Mouse (Mus musculus) c-Kit-negative CD71-positive TER-119-positive erythroid progenitor cells, embryonic 14.5 days (primary cell): ENCODE results near the gene Manbal.

ENCODE experiments used
- DNase-seq: peaks from one replicate; pipeline ENCODE4 v3.0.0-alpha.2; 2013; ENCODE audit warnings: low read depth, low spot score

Gene Manbal

DNA sequence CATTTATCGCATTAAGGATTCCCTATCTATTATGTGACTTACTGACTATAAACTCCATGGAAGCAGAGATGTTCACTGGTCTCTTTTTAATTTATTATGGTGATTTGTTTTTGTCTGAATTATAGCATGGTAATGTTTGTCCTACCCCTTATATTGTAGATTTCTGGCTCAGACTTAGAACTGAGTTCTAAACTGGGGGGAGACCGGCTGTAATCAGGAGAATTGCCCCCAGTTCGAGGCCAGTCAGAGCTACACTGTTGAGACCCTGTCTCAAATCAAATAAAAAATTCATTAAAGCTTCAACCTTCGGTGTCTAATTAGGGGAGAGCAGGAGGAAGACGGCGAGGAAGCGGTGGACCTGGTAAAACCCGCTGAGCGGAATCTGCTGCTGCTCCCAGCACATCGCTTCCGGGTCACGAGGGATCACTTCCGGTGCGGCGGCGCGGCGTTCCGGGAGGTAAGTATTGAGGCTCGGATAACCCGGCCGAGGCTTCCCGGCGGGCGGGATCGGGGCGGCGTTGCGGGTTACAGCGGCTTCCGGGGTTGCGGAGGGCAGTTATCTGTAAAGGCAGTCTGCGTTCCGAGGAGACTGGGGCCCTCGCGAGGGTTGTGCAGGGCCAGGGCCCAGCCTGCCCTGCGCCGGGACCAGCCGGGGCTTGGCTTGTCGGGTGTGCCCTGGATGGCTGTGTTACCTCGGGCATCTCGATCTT, at the start of gene Manbal:
Manbal (plus strand) TSS at position 411 of the 710 bp plus-strand sequence.
- DNase-seq: peak; percentile 91

- DNase-seq: no peak
Measured at GRCm38 (mm10) chr2:157320135-157320534, 47.3 kb upstream of the Manbal start.

DNA sequence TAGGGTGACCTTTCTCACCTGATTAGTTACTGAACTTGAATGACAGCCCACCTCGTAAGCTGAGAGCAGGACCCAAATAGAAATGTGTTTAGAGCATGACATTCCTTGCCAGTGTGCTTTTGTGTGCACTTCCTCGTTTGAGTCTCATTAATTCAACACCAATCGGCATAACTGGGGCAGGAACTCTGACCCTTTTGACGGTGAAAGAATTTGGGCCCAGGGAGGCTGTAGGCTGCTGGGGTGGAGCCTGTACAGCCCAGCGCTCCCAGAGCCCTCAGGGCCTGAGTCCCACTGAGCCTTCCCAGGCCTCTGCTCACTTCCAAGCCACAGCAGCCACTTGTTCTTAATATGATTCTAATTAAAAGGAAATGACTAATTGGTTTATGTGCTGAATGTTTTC, 46.5 kb upstream of the Manbal start:
- DNase-seq: no peak

DNA sequence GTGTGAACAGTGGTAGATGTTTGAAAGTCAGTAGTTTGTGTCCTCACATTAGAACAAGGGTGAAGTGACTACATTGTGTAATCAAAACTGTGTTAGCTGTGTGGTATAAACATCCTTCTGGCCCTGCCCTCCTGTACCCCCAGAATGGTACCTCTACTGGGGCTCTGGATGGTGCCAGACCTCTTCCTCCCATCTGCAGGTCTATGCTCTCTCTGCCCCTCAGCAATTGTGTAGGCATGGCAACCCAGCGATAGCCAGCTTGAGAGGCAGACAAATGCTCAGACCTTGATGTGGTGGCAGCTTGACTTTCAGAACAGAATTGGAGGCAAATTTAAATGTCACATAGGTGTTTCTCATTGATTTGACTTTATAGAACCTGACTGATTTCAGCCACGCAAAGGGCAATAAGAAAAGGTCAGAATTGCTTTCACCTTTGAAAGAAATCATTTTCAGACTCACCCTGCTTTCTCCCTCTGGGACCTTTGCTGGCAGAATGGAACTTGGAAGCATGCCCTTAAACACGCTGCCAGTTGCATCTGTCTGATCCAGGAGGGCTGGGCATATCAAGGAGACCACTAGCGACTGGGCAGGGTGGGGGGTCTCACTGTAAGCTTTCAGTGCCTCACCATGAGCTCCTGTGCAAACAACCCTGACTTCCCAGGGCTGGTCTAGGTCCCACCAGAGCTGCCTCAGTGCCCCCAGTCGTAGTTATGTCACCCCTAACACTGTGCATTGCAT, 45.2 kb upstream of the Manbal start:
- DNase-seq: no peak

GRCm38 (mm10) chr2:157325238-157325637, 42.2 kb upstream of the Manbal start:
- no peak for DNase-seq

DNA sequence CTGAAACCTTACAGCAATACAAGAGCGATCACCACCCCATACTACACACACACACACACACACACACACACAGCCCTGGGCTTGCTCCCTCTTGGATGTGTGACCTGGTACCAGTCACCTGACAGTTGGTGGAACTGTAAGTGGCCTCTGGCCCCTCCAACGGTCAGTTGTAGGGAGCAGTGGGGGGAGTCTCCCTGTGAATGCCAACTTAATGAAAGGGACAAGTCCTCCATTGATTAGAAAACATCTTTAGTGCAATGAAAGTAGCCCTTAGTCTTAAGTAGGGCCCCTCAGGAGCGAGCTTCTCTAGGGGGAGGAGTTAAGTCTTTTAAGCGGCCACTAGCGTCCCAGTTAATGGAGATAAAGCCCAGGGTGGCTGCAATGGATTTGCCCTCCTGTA, 39.3 kb upstream of the Manbal start:
- DNase-seq: no peak

GRCm38 (mm10) chr2:157328570-157328969, 38.8 kb upstream of the Manbal start:
- no peak for DNase-seq

- no peak for DNase-seq
Measured at GRCm38 (mm10) chr2:157332059-157332458, 35.3 kb upstream of the Manbal start.

- peak; percentile 48 for DNase-seq
Measured at GRCm38 (mm10) chr2:157338663-157339062, 28.7 kb upstream of the Manbal start.

- DNase-seq: no peak
Measured at GRCm38 (mm10) chr2:157339532-157339931, 27.9 kb upstream of the Manbal start.

DNA sequence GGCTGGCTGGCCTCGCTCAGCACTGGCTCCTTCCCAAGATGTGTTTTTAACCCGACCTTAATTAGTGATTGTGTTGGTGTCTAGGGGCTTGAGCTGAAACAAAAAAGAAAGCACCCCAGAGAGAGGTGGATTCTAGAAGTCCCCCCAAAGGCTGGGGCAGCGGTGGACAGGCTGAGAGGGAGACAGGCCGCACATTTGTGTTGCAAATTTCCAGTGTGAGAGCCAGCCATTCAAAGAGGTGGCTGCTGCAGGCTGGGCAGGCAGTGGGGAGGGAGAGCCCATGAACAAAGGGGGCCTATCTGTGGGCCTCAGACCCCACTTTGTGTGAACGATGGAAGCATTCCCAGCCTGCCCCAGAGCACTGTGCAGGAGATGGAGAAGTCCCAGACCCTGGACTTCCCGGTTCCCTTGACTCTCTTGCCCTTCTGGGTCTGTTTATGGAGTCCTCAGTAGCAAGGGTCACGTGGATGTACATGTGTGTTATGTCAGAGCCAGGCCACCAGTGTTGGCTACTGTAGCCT, 27.1 kb upstream of the Manbal start:
- no peak for DNase-seq

DNA sequence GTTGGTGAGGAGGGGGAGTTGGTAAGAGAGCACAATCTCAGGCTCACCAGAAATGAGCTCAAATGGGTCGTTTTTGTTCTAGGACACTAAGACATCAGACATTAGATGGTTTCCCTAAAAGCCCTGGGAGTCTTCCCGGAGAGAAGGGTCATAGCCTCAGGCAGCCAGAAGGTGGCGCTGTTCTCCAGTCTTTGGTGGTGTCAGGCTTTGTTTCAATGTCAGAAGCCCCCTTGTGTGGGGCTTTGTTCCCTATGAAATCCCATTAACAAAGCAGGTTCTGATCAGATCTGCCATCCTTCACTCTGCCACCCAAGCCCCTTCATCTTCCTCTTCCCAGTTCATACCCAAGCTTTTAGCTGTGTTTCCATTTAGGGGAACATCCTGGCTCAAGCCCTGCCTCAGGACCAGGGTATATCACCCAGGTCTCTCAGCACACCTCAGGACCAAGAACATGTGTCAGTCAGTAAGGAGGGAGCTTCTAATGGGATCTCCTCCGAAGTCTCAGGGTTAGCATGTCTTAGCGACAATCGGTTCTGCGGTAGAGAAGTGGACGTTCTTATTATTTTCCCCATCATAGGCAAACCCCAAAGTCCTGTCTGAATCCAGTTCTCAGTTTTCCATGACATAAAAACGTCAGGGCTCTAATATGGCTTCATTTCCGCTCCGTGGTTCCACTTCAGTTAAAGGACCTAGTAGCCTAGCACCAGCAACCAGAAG, 25.7 kb upstream of the Manbal start:
- DNase-seq: no peak

DNA sequence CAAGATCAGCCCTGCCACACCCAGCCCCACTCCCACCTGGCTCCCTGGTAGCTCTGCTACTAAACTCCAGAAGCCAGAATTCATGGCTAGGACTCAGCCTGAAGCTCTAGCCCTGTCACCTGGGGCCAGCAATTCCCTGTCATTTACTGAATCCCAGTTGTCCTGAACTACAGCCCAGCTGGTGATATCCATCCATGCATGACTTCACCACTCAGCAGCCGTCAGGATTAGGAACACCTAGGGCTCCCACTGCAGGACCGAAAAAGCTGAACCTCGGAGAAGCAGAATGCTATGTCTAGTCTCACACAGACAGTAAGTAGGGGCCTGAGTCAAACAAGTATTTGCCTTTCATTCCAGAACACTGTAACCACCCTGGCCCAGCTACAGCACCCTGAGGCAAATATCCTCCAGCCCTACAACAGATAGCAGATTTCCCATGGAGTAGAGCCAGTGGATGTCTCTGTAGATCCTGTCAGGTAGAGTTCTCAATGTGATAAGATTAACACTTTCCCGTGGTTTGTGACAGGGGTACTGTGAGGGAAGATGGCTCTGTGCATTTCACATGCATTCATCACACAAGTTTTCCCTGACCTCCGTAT, 25.0 kb upstream of the Manbal start:
- DNase-seq: no peak

GRCm38 (mm10) chr2:157343337-157343736, 24.1 kb upstream of the Manbal start:
- no peak for DNase-seq

GRCm38 (mm10) chr2:157347361-157348159, 19.8 kb upstream of the Manbal start, which contains the start of gene Ghrh:
TSS of gene Ghrh (minus strand) at chr2:157347506.
- no peak for DNase-seq

GRCm38 (mm10) chr2:157349121-157349778, 18.1 kb upstream of the Manbal start:
- no peak for DNase-seq

DNA sequence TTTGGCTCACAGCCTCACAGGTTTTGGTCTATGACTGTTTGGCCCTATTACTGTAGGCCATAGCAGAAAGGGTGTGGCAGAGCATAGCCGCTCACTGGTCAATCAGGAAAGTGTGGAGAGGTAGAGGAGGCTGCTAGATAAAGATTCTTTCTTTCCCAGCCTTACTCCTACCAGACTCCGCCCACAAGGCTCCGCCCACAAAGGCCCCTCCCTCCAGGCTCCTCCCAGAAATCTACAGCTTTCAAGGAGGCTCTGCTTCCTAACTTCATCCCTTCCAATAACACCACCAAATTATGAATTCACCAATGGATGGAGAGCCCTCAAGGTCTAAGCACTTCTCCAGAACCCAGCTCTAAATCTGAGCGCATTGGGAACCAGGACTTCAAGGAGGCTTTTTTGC, 14.2 kb upstream of the Manbal start:
- no peak for DNase-seq

GRCm38 (mm10) chr2:157354106-157354505, 13.3 kb upstream of the Manbal start:
- DNase-seq: no peak

- no peak for DNase-seq
Measured at GRCm38 (mm10) chr2:157360028-157360427, 7.4 kb upstream of the Manbal start.

DNA sequence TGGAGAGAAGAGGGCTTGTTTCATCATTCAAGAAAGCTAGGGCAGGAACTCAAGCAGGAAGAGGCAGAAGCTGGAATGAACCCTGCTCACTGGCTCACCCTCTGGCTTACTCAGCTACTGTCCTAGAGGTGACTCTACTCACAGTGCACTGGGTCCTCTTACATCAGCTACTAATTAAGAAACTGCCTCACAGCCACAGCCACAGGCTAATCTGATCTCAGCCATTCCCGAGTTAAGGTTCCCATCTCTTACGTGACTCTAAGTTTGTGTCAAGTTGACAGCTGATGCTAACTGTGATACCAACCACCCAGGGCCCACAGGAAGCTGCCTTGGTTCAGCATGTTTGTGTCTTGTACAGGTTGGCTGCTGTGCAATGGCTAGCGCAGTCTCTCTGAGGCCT, 4.4 kb upstream of the Manbal start:
- DNase-seq: no peak
